Mouse (Mus musculus): ENCODE measurements around the gene Mup2. TPM values are rescaled to one million over a fixed set of nuclear protein-coding genes. Genes with fewer than 3 reads are reported as not detected.

Gene Mup2
- polyA plus RNA-seq (2012; rRNA removed): not detected in 2 replicates

GRCm38 (mm10) chr4:60154189-60154588 lies at the start of gene Mup2:
Gene Mup2, minus strand, starts transcription at chr4:60154289.

Other genes with a start within 250 kb of the Mup2 start
- gene Slc46a2, start 239.2 kb downstream of the Mup2 start, polyA plus RNA-seq (2012; rRNA removed): not detected in 2 replicates
- gene Mup4, start 193.6 kb downstream of the Mup2 start, polyA plus RNA-seq (2012; rRNA removed): not detected in 2 replicates
- not detected in 2 replicates for gene Mup6, start 190.0 kb downstream of the Mup2 start, polyA plus RNA-seq (2012; rRNA removed)
- gene Mup7, start 83.8 kb downstream of the Mup2 start, polyA plus RNA-seq (2012; rRNA removed): not detected in 2 replicates
- gene Mup8, start 68.3 kb upstream of the Mup2 start, polyA plus RNA-seq (2012; rRNA removed): not detected in 2 replicates

Measured in central nervous system, embryonic 18 days (tissue).